Mouse (Mus musculus): ENCODE measurements at regions not wholly inside any gene's neighbourhood (a gene's known extent, or its start where the extent isn't known, plus 50 kb on each side); places are given as distances from the start of the nearest gene placed in this dataset.

GRCm38 (mm10) chr13:48165838-48166237 is 95.2 kb upstream of the Id4 start:
- H3K9me3 ChIP-seq (ENCODE audit: control insufficient read depth, low read length): no peaks in the 10 kb centered on the region
- H3K4me2 ChIP-seq (ENCODE audit: low read depth): no peak overlapping the region
- no peaks in the 10 kb centered on the region for H3K27me3 ChIP-seq (ENCODE audit: control insufficient read depth, insufficient read depth, low read length)
- no peak for DNase-seq (ENCODE audit: low read depth in 3 of 3, low spot score in 3 of 3)
- no peak overlapping the region for H3K9ac ChIP-seq (replicated peaks)
- 71% methylated on average over 1 of the region's 1 CpGs for WGBS (ENCODE audit: insufficient replicate concordance)
- no peaks in the 10 kb centered on the region for H3K4me1 ChIP-seq (replicated peaks; ENCODE audit: control insufficient read depth in 2 of 2, insufficient read depth in 2 of 2, low read length in 1 of 2)
- no peak overlapping the region for H3K27ac ChIP-seq
- H3K4me3 ChIP-seq (ENCODE audit: insufficient read depth in 1 of 2, low read depth in 2 of 2, low read length in 2 of 2): no peak overlapping the region
- TF ChIP-seq EP300 (IDR thresholded peaks at IDR 0.05; ENCODE audit: low read depth): no peak
- no peak for TF ChIP-seq CTCF (IDR thresholded peaks at IDR 0.05; ENCODE audit: low read depth)
- ATAC-seq (ENCODE audit: insufficient read depth): no peak
- H3K36me3 ChIP-seq (replicated peaks; ENCODE audit: control insufficient read depth, insufficient read depth, low read depth): no peaks in the 10 kb centered on the region

GRCm38 (mm10) chr13:48167976-48168375 is 93.1 kb upstream of the Id4 start:
- H3K9ac ChIP-seq (replicated peaks): no peak overlapping the region
- H3K27ac ChIP-seq: no peak overlapping the region
- no peak overlapping the region for H3K4me3 ChIP-seq (ENCODE audit: insufficient read depth in 1 of 2, low read depth in 2 of 2, low read length in 2 of 2)
- no peaks in the 10 kb centered on the region for H3K27me3 ChIP-seq (ENCODE audit: control insufficient read depth, insufficient read depth, low read length)
- H3K4me1 ChIP-seq (replicated peaks; ENCODE audit: control insufficient read depth in 2 of 2, insufficient read depth in 2 of 2, low read length in 1 of 2): no peaks in the 10 kb centered on the region
- no peaks in the 10 kb centered on the region for H3K36me3 ChIP-seq (replicated peaks; ENCODE audit: control insufficient read depth, insufficient read depth, low read depth)
- WGBS (ENCODE audit: insufficient replicate concordance): 38% methylated on average over 8 of the region's 8 CpGs
- ATAC-seq (ENCODE audit: insufficient read depth) (no peak), DNase-seq (ENCODE audit: low read depth in 3 of 3, low spot score in 3 of 3) (no peak)
- no peak overlapping the region for H3K4me2 ChIP-seq (ENCODE audit: low read depth)
- no peaks in the 10 kb centered on the region for H3K9me3 ChIP-seq (ENCODE audit: control insufficient read depth, low read length)
- no peak for TF ChIP-seq EP300 (IDR thresholded peaks at IDR 0.05; ENCODE audit: low read depth)

GRCm38 (mm10) chr13:48171309-48171953 is 89.6 kb upstream of the Id4 start:
- TF ChIP-seq EP300 (IDR thresholded peaks at IDR 0.05; ENCODE audit: low read depth) (no peak), CTCF (IDR thresholded peaks at IDR 0.05; ENCODE audit: low read depth) (no peak)
- no peaks in the 10 kb centered on the region for H3K9me3 ChIP-seq (ENCODE audit: control insufficient read depth, low read length)
- 46% methylated on average over 16 of the region's 16 CpGs for WGBS (ENCODE audit: insufficient replicate concordance)

GRCm38 (mm10) chr13:48171994-48172393 is 89.0 kb upstream of the Id4 start:
- no peak for ATAC-seq (ENCODE audit: insufficient read depth)
- Histone ChIP-seq H3K4me3 (ENCODE audit: insufficient read depth in 1 of 2, low read depth in 2 of 2, low read length in 2 of 2) (no peak overlapping the region), H3K9ac (replicated peaks) (no peak overlapping the region), H3K27ac (no peak overlapping the region), H3K4me2 (ENCODE audit: low read depth) (no peak overlapping the region), H3K36me3 (replicated peaks; ENCODE audit: control insufficient read depth, insufficient read depth, low read depth) (no peaks in the 10 kb centered on the region), H3K4me1 (replicated peaks; ENCODE audit: control insufficient read depth in 2 of 2, insufficient read depth in 2 of 2, low read length in 1 of 2) (no peaks in the 10 kb centered on the region), H3K9me3 (ENCODE audit: control insufficient read depth, low read length) (no peaks in the 10 kb centered on the region), H3K27me3 (ENCODE audit: control insufficient read depth, insufficient read depth, low read length) (no peaks in the 10 kb centered on the region)
- no peak for TF ChIP-seq EP300 (IDR thresholded peaks at IDR 0.05; ENCODE audit: low read depth)
- no peak for TF ChIP-seq CTCF (IDR thresholded peaks at IDR 0.05; ENCODE audit: low read depth)
- no peak for DNase-seq (ENCODE audit: low read depth in 3 of 3, low spot score in 3 of 3)
- WGBS (ENCODE audit: insufficient replicate concordance): 63% methylated on average over 3 of the region's 3 CpGs

More at GRCm38 (mm10) chr13:48171309-48171953, 89.6 kb upstream of the Id4 start:
- no peak overlapping the region for H3K4me2 ChIP-seq (ENCODE audit: low read depth)
- no peaks in the 10 kb centered on the region for H3K4me1 ChIP-seq (replicated peaks; ENCODE audit: control insufficient read depth in 2 of 2, insufficient read depth in 2 of 2, low read length in 1 of 2)
- H3K36me3 ChIP-seq (replicated peaks; ENCODE audit: control insufficient read depth, insufficient read depth, low read depth): no peaks in the 10 kb centered on the region
- no peak for DNase-seq (ENCODE audit: low read depth in 3 of 3, low spot score in 3 of 3)
- H3K4me3 ChIP-seq (ENCODE audit: insufficient read depth in 1 of 2, low read depth in 2 of 2, low read length in 2 of 2): no peak overlapping the region
- no peak overlapping the region for H3K27ac ChIP-seq
- ATAC-seq (ENCODE audit: insufficient read depth): no peak
- H3K27me3 ChIP-seq (ENCODE audit: control insufficient read depth, insufficient read depth, low read length): no peaks in the 10 kb centered on the region
- no peak overlapping the region for H3K9ac ChIP-seq (replicated peaks)

- DNase-seq (ENCODE audit: low read depth in 3 of 3, low spot score in 3 of 3) (no peak), ATAC-seq (ENCODE audit: insufficient read depth) (no peak)
These were observed 68.6 kb upstream of the Id4 start for GRCm38 (mm10) chr13:48192476-48192875.

More at GRCm38 (mm10) chr13:48192476-48192875, 68.6 kb upstream of the Id4 start:
- Histone ChIP-seq H3K27ac (no peak overlapping the region), H3K9ac (replicated peaks) (no peak overlapping the region), H3K27me3 (ENCODE audit: control insufficient read depth, insufficient read depth, low read length) (no peaks in the 10 kb centered on the region), H3K4me1 (replicated peaks; ENCODE audit: control insufficient read depth in 2 of 2, insufficient read depth in 2 of 2, low read length in 1 of 2) (no peaks in the 10 kb centered on the region), H3K4me2 (ENCODE audit: low read depth) (no peak overlapping the region), H3K36me3 (replicated peaks; ENCODE audit: control insufficient read depth, insufficient read depth, low read depth) (no peaks in the 10 kb centered on the region), H3K9me3 (ENCODE audit: control insufficient read depth, low read length) (no peaks in the 10 kb centered on the region), H3K4me3 (ENCODE audit: insufficient read depth in 1 of 2, low read depth in 2 of 2, low read length in 2 of 2) (no peak overlapping the region)
- 74% methylated on average over 2 of the region's 2 CpGs for WGBS (ENCODE audit: insufficient replicate concordance)
- TF ChIP-seq CTCF (IDR thresholded peaks at IDR 0.05; ENCODE audit: low read depth): no peak
- TF ChIP-seq EP300 (IDR thresholded peaks at IDR 0.05; ENCODE audit: low read depth): no peak
